Mouse (Mus musculus) thymus, adult 2 months (tissue): Measurements from ENCODE around the gene Fam107b.

Experiments
- CTCF ChIP-seq: fragments of 200-500 bp; IDR thresholded peaks from 2 replicates; pipeline ENCODE4 v1.5.1; 2012; ENCODE audit warnings: mild to moderate bottlenecking, control low read depth, low read length, moderate library complexity, borderline replicate concordance; ENCODE audit not compliant: control insufficient read depth, poor library complexity, insufficient read depth; ENCODE audit errors: extremely low read depth
- POLR2A ChIP-seq: fragments of 200-500 bp; IDR thresholded peaks from 2 replicates; pipeline ENCODE4 v1.6.1; 2012; ENCODE audit warnings: mild to moderate bottlenecking, low read length, control low read depth, moderate library complexity; ENCODE audit not compliant: control insufficient read depth, poor library complexity, insufficient read depth; ENCODE audit errors: extremely low read depth

- TF ChIP-seq CTCF = no peak
- TF ChIP-seq POLR2A = no peak
Measured at GRCm38 (mm10) chr2:3769786-3770318, 199.6 kb downstream of the Fam107b start.
